Mouse (Mus musculus): ENCODE data around the gene Asxl2. TPM values are rescaled to one million over a fixed set of nuclear protein-coding genes. Genes with fewer than 3 reads are reported as not detected.
"Not testable (repeated sequence)": the region's sequence is repeated elsewhere in the genome, so short reads cannot be mapped to it uniquely, and the experiment has no call there.

The Asxl2 gene
- polyA plus RNA-seq, 1 experiment from 2014 or later, result 13.1 TPM

GRCm38 (mm10) chr12:3430985-3431384 is 4.3 kb downstream of the Asxl2 start:
- Histone ChIP-seq H3K4me1 (replicated peaks) (peaks cover 6% of the 10 kb centered on the region; the same call in 1 of the 2 replicates), H3K36me3 (peaks cover 27% of the 10 kb centered on the region; the same call in 1 of the 2 replicates), H3K9me3 (no peaks in the 10 kb centered on the region), H3K27me3 (ENCODE audit: insufficient read depth, poor library complexity, severe bottlenecking) (no peaks in the 10 kb centered on the region), H3K4me3 (no peak overlapping the region), H3K27ac (no peak overlapping the region)
- DNase-seq (ENCODE audit: low spot score), result no peak

- WGBS, result 80% methylated on average over 1 of the region's 1 CpGs
These were observed 7.1 kb downstream of the Asxl2 start for GRCm38 (mm10) chr12:3433736-3434135.

GRCm38 (mm10) chr12:3436446-3436845 is 9.8 kb downstream of the Asxl2 start:
- 89% methylated on average over 5 of the region's 5 CpGs for WGBS
- Histone ChIP-seq H3K4me1 (replicated peaks) (no peaks in the 10 kb centered on the region), H3K9me3 (no peaks in the 10 kb centered on the region), H3K4me3 (no peak overlapping the region), H3K27ac (no peak overlapping the region), H3K36me3 (peaks cover 25% of the 10 kb centered on the region), H3K27me3 (ENCODE audit: insufficient read depth, poor library complexity, severe bottlenecking) (no peaks in the 10 kb centered on the region)
- DNase-seq (ENCODE audit: low spot score), result no peak

More at GRCm38 (mm10) chr12:3433736-3434135, 7.1 kb downstream of the Asxl2 start:
- H3K36me3 ChIP-seq, result peaks cover 34% of the 10 kb centered on the region
- no peak overlapping the region for H3K4me3 ChIP-seq
- no peaks in the 10 kb centered on the region for H3K4me1 ChIP-seq (replicated peaks)
- H3K27me3 ChIP-seq (ENCODE audit: insufficient read depth, poor library complexity, severe bottlenecking), result no peaks in the 10 kb centered on the region
- no peak for DNase-seq (ENCODE audit: low spot score)
- no peak overlapping the region for H3K27ac ChIP-seq
- no peaks in the 10 kb centered on the region for H3K9me3 ChIP-seq

- no peak overlapping the region for H3K27ac ChIP-seq
- H3K9me3 ChIP-seq, result no peaks in the 10 kb centered on the region
- 94% methylated on average over 1 of the region's 1 CpGs for WGBS
- no peaks in the 10 kb centered on the region for H3K27me3 ChIP-seq (ENCODE audit: insufficient read depth, poor library complexity, severe bottlenecking)
- H3K4me3 ChIP-seq, result no peak overlapping the region
- no peaks in the 10 kb centered on the region for H3K4me1 ChIP-seq (replicated peaks)
- no peak for DNase-seq (ENCODE audit: low spot score)
- H3K36me3 ChIP-seq, result peaks cover 23% of the 10 kb centered on the region
These were observed 11.2 kb downstream of the Asxl2 start for GRCm38 (mm10) chr12:3437815-3438214.

GRCm38 (mm10) chr12:3440916-3441315 is 14.3 kb downstream of the Asxl2 start:
- no peaks in the 10 kb centered on the region for H3K27me3 ChIP-seq (ENCODE audit: insufficient read depth, poor library complexity, severe bottlenecking)
- DNase-seq (ENCODE audit: low spot score), result no peak
- H3K4me3 ChIP-seq, result no peak overlapping the region
- WGBS, result 88% methylated on average over 2 of the region's 2 CpGs
- peaks cover 25% of the 10 kb centered on the region for H3K36me3 ChIP-seq
- H3K27ac ChIP-seq, result no peak overlapping the region
- H3K4me1 ChIP-seq (replicated peaks), result no peaks in the 10 kb centered on the region
- H3K9me3 ChIP-seq, result no peaks in the 10 kb centered on the region

GRCm38 (mm10) chr12:3441361-3441760 is 14.7 kb downstream of the Asxl2 start:
- no peak overlapping the region for H3K27ac ChIP-seq
- 94% methylated on average over 5 of the region's 5 CpGs for WGBS
- no peak overlapping the region for H3K4me3 ChIP-seq
- no peaks in the 10 kb centered on the region for H3K4me1 ChIP-seq (replicated peaks)
- H3K27me3 ChIP-seq (ENCODE audit: insufficient read depth, poor library complexity, severe bottlenecking), result no peaks in the 10 kb centered on the region
- no peaks in the 10 kb centered on the region for H3K9me3 ChIP-seq
- H3K36me3 ChIP-seq, result peaks cover 24% of the 10 kb centered on the region
- DNase-seq (ENCODE audit: low spot score), result no peak

GRCm38 (mm10) chr12:3453554-3453953 is 26.9 kb downstream of the Asxl2 start:
- Histone ChIP-seq H3K4me1 (replicated peaks) (no peaks in the 10 kb centered on the region), H3K27me3 (ENCODE audit: insufficient read depth, poor library complexity, severe bottlenecking) (no peaks in the 10 kb centered on the region), H3K27ac (no peak overlapping the region), H3K36me3 (peaks cover 54% of the 10 kb centered on the region), H3K9me3 (no peaks in the 10 kb centered on the region), H3K4me3 (no peak overlapping the region)
- WGBS, result 89% methylated on average over 3 of the region's 3 CpGs
- no peak for DNase-seq (ENCODE audit: low spot score)

GRCm38 (mm10) chr12:3463087-3463486 is 36.4 kb downstream of the Asxl2 start:
- H3K27me3 ChIP-seq (ENCODE audit: insufficient read depth, poor library complexity, severe bottlenecking), result no peaks in the 10 kb centered on the region
- 92% methylated on average over 3 of the region's 3 CpGs for WGBS
- H3K9me3 ChIP-seq, result no peaks in the 10 kb centered on the region
- H3K36me3 ChIP-seq, result peaks cover 43% of the 10 kb centered on the region
- H3K27ac ChIP-seq, result no peak overlapping the region
- no peaks in the 10 kb centered on the region for H3K4me1 ChIP-seq (replicated peaks)
- H3K4me3 ChIP-seq, result no peak overlapping the region
- DNase-seq (ENCODE audit: low spot score), result no peak

- Histone ChIP-seq H3K9me3 (no peaks in the 10 kb centered on the region), H3K27me3 (ENCODE audit: insufficient read depth, poor library complexity, severe bottlenecking) (no peaks in the 10 kb centered on the region), H3K36me3 (peaks cover 81% of the 10 kb centered on the region), H3K27ac (no peak overlapping the region), H3K4me3 (no peak overlapping the region), H3K4me1 (replicated peaks) (no peaks in the 10 kb centered on the region)
- 91% methylated on average over 4 of the region's 4 CpGs for WGBS
- DNase-seq (ENCODE audit: low spot score), result no peak
These were observed 73.0 kb downstream of the Asxl2 start for GRCm38 (mm10) chr12:3499662-3500061.

- H3K27ac ChIP-seq, result no peak overlapping the region
- 90% methylated on average over 6 of the region's 6 CpGs for WGBS
- peaks cover 77% of the 10 kb centered on the region for H3K36me3 ChIP-seq
These were observed 73.4 kb downstream of the Asxl2 start for GRCm38 (mm10) chr12:3500071-3500470.

GRCm38 (mm10) chr12:3518665-3519297 is 92.1 kb downstream of the Asxl2 start:
- no peaks in the 10 kb centered on the region for H3K36me3 ChIP-seq
- 63% methylated on average over 4 of the region's 4 CpGs for WGBS
- DNase-seq (ENCODE audit: low spot score), result no peak

More at GRCm38 (mm10) chr12:3500071-3500470, 73.4 kb downstream of the Asxl2 start:
- no peak overlapping the region for H3K4me3 ChIP-seq
- no peaks in the 10 kb centered on the region for H3K27me3 ChIP-seq (ENCODE audit: insufficient read depth, poor library complexity, severe bottlenecking)
- H3K9me3 ChIP-seq, result no peaks in the 10 kb centered on the region
- DNase-seq (ENCODE audit: low spot score), result no peak
- H3K4me1 ChIP-seq (replicated peaks), result no peaks in the 10 kb centered on the region

GRCm38 (mm10) chr12:3521806-3522205 is 95.1 kb downstream of the Asxl2 start:
- not testable (repeated sequence) for H3K36me3 ChIP-seq, H3K4me3 ChIP-seq
- WGBS, result 92% methylated on average over 8 of the region's 8 CpGs

More at GRCm38 (mm10) chr12:3518665-3519297, 92.1 kb downstream of the Asxl2 start:
- H3K9me3 ChIP-seq, result no peaks in the 10 kb centered on the region
- H3K4me3 ChIP-seq, result no peak overlapping the region
- H3K27me3 ChIP-seq (ENCODE audit: insufficient read depth, poor library complexity, severe bottlenecking), result no peaks in the 10 kb centered on the region
- no peak overlapping the region for H3K27ac ChIP-seq
- H3K4me1 ChIP-seq (replicated peaks), result no peaks in the 10 kb centered on the region

GRCm38 (mm10) chr12:3525536-3525935 is 98.9 kb downstream of the Asxl2 start:
- Histone ChIP-seq H3K36me3 (no peaks in the 10 kb centered on the region), H3K27ac (no peak overlapping the region), H3K4me3 (no peak overlapping the region), H3K4me1 (replicated peaks) (no peaks in the 10 kb centered on the region), H3K9me3 (peaks cover 17% of the 10 kb centered on the region), H3K27me3 (ENCODE audit: insufficient read depth, poor library complexity, severe bottlenecking) (no peaks in the 10 kb centered on the region)
- WGBS, result 88% methylated on average over 5 of the region's 5 CpGs
- DNase-seq (ENCODE audit: low spot score), result no peak

More at GRCm38 (mm10) chr12:3521806-3522205, 95.1 kb downstream of the Asxl2 start:
- DNase-seq (ENCODE audit: low spot score); H3K27me3 ChIP-seq (ENCODE audit: insufficient read depth, poor library complexity, severe bottlenecking); H3K9me3 ChIP-seq; H3K27ac ChIP-seq; H3K4me1 ChIP-seq (replicated peaks): not testable (repeated sequence)

GRCm38 (mm10) chr12:3535446-3535845 is 108.8 kb downstream of the Asxl2 start:
- not testable (repeated sequence) for H3K4me1 ChIP-seq (replicated peaks); H3K27me3 ChIP-seq (ENCODE audit: insufficient read depth, poor library complexity, severe bottlenecking); H3K27ac ChIP-seq; H3K4me3 ChIP-seq; DNase-seq (ENCODE audit: low spot score); H3K36me3 ChIP-seq
- 95% methylated on average over 1 of the region's 1 CpGs for WGBS
- peaks cover 15% of the 10 kb centered on the region for H3K9me3 ChIP-seq
